Mouse (Mus musculus) cerebellum, adult 18-20 months (tissue): ENCODE measurements at regions not wholly inside any gene's neighbourhood (a gene's known extent, or its start where the extent isn't known, plus 50 kb on each side); places are given as distances from the start of the nearest gene placed in this dataset.

Experiments used
- DNase-seq, 2 experiments: peaks; one replicate each; pipeline ENCODE4 v3.0.0; 2021

DNA sequence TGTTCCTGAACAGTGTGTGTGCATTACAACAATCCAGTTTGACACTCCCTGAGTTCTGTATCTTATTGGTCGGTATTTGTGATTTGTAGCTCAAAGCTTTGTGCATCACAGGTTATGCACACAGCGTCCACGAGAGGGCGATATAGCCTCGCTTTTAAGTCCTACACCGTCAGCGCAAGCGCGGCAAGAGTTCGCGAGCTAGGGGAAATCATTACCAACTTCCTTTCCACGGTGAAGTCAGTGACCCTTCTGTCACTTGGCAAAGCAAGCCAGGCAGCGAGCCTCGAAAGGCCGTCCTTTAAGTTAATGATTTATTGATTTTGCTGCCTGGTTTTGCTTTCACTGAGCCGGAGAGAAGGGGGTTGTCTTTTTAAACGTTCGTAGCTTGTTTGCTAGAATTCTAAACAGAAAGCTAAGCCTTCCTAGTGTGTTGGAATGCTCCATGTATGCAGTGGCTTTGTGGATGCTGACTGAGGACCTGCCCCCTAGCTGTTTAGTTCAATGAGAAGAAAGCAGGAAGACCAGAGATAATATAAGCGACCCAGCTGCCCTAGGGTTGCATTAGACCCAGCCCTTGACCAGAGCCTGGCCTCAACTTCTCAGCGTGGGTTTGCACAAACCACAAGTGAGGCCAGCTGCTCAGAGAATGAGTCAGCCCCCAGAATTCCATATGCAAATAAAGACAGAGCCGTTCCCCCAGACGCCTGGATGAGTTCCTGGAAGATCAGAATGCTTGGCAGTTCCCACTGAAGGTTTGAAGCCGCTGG is 79.0 kb upstream of the Ipo5 start:
- DNase-seq = peak; percentile 84 to 88

DNA sequence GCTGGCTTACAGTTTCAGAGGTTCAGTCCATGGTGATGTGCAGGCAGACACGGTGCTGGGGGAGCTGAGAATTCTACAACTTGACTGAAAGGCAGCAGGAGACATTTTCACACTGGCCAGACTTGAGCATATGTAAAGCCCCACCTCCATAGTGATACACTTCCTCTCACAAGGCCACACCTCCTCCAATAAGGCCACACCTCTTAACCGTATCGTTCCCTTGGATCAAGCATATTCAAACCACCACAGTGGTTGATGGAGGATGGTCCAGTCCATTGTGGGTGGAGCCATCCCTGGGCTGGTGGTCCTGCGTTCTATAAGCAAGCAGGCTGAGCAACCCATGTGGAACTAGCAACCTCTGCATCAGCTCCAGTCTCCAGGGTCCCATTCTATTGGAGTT is 76.2 kb upstream of the Ipo5 start:
- no peak for DNase-seq

- no peak for DNase-seq
These were observed 75.3 kb upstream of the Ipo5 start for GRCm38 (mm10) chr14:120835758-120836157.

DNA sequence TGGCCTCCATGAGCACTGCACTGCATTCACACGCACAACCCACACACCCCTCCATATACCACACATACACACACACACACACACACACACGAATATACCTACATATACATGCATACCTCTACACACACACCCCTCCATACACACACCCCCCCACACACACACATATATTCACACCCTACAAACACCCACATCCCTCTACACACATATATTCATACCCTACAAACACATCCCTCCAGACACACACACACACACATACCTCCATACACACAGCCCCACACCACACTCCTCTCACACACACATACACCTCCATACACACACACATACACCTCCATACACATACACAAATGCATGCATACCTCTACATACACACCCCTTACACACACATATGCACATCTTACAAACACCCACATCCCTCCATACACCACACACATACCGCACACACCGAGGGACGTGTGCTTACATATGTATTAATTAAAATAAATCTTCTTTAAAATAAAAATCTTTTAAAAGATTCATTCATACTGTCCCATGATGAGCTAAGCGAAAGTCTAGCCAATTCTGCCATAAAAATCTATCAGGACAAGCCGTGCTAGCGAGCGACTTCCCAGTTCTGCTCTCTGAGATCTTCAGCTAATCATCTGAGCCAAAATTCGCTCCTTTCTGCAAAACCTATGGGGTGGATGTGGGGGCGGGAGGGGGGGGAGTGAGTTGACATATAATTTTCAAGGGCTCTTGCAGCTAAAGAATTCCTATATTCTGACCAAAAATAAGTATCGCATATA is 74.3 kb upstream of the Ipo5 start:
- DNase-seq = no peak

DNA sequence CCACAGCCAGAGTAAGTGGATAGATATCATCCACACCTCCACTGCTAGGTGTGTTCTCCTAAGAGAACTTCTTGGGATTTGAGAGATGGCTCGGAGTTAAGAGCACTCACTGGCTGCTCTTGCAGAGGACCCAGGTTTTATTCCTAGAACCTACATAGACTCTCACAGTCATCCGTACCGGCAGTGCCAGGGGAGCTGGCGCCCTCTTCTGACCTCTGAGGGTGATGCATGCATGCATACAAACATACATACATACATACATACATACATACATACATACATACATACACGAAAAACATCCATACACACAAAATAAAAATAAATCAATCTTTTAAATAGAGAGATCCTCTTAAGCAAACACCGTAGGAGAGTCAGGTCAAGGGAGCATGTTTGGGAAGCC is 70.1 kb upstream of the Ipo5 start:
- DNase-seq = no peak

DNA sequence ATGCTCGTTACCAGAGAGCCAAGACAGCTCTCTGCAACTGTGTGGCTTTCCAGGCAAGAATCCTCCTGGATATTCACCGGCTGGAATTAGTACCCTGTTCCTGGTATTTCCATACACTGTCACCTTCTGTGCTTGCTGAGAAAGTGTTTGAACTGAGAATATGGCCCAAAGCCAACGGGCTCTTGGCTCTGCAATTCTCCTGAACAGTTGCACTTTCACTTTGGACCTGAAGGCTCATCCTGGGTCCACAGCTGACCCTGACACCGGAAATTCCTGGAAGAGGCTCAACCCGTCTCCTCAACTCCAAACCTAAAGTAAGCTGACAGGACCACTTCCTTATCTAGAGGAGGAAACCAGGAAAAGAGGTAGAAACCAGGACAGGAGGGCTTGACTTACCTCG is 69.7 kb upstream of the Ipo5 start:
- DNase-seq = no peak

DNA sequence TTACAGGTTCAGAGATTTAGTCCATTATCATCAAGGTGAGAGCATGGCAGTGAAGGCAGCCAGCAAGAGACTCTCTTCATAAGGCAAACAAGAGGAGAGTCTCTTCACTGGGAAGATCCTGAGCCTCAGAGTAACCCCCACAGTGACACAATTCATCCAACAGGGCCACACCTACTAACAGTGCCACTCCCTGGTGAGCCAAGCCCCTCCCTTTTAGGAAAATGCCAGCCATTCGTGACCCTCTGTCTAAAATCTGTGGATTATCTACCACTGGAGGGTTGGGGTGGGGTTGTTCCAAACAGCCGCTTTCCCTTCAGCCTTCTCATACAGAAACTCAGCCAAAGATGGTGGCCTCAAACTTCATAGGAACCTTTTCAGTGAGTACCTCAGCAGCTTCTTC is 65.9 kb upstream of the Ipo5 start:
- no peak for DNase-seq

GRCm38 (mm10) chr14:120846073-120846850 is 64.8 kb upstream of the Ipo5 start:
- DNase-seq = no peak

GRCm38 (mm10) chr14:120847006-120847405 is 64.0 kb upstream of the Ipo5 start:
- no peak for DNase-seq

DNA sequence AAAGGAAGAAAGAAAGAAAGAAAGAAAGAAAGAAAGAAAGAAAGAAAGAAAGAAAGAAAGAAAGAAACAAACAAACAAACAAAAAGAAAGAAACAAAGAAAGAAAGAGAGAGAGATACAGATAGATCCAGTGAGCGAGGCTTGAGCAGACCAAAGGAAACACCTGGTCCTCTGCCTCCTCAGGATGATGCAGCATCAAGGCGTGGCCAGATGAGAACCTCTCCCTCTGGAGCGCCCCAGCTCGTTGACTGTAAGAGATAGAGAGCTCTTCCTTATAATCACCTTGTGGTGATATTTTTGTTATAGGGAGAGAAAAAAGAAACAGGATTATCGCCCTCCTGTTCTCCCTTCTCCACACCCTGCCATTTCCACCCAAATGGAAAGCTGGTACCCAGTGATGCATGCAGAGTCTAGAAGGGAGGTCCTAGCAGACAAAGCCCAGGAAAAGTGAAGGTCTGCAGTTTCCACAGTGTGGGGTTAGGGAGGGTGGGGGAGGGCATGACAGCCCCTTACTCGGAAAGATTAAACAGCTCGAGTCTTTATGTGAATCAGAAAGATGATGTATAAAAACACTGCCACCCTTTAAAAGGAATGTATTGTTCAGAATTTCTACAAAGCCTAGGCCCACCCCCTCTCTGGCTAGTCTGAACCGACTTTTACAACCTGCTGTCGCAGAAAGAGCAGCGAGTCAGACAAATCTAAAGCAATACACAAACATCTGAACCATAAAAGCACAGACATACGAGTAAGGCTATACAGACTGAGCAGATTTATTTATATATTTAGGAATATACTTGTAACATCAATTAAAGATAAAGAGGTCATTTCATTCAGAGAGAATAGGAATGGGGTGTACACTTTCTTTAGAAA is 62.7 kb upstream of the Ipo5 start:
- DNase-seq = no peak

GRCm38 (mm10) chr14:120849159-120849558 is 61.9 kb upstream of the Ipo5 start:
- DNase-seq = no peak

DNA sequence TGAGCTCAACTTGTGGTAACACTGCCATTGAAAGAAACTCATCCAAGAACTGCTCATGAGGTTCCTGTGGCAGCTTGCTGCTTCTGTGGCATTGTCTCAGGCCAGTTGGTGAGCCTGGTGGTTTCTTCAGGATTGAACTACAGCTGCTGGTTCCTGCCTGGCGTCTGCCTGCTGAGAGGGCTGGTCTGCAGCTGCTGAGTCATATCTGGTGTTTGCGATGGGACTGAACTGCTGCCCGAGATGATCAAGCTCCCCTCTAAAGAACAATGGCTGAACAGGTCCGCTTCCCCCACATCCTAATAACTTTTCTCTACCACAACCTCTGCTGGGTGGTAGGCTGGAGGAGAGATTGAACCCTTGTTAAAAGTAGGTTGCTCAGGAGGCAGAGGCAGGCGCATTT is 57.4 kb upstream of the Ipo5 start:
- DNase-seq = no peak

DNA sequence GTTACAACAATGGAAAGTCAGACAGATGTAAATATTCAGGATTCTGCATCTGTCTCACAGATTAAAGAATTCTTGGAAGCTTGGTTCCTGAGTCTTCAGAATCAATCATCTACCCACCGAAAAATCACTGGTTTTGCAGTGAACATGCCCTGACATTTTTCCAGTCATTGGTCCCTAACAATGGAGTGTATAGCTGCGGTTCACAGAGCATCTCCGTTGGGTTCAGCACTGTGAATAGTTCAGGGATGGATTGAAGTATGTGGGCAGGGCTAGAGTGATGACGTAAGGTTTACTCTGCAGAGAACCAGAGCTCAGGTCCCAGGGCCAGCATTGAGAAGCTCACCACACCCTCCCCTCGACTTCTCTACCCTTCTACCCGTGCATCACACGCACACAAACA is 56.5 kb upstream of the Ipo5 start:
- DNase-seq = no peak

DNA sequence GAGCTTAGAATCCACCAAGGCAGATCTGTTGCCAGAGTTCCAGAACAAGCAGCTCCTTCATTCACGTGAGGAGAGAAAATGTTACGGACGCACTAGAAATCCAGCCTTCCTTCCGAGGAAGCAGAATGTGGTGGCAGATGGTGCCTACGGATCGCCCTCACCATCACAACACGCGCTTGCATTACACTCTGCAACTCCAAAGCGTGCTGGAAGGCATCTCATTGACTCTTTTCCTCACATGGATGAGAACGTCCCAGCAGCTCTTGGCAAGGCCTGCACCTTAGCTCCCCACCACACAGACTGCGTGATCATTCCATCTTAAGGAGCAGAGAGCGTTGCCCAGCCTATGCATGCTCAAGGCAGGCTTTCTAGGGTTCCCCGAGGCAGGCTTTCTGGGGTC is 55.8 kb upstream of the Ipo5 start:
- no peak for DNase-seq
